Mouse (Mus musculus) erythroid progenitor cell, adult 5-6 weeks (primary cell): Measurements from ENCODE around the gene Zxdc. TPM values are rescaled to one million over a fixed set of nuclear protein-coding genes. Genes with fewer than 3 reads are reported as not detected.
A peak's percentile ranks its signal among the peaks of the same experiment; 100 is the strongest.

Experiments
- ATAC-seq: replicated peaks from 2 replicates; pipeline ENCODE4 v1.8.0; 2016; ENCODE audit warnings: moderate number of reproducible peaks, mild to moderate bottlenecking, moderate TSS enrichment, inconsistent platforms; ENCODE audit not compliant: poor library complexity, low FRiP score, severe bottlenecking
- total RNA-seq, 2 experiments: library from RNA; stranded (forward) in 1 of 2; stranded (reverse) in 1 of 2; fragments of 150-400 nt in 1 of 2; fragments of 186-747, 209-891 nt in 1 of 2; gene quantifications; 2 replicates each; pipeline versions ENCODE4 v1.2.3 to v1.2.4; 2015 to 2017; ENCODE audit warnings: low replicate concordance in 2 of 2

The Zxdc gene
- total RNA-seq, 2 experiments from 2014 or later, result 0.84 to 5.1 TPM

- no peak for ATAC-seq
These were observed 647 bp downstream of the Zxdc start for GRCm38 (mm10) chr6:90369725-90370553.

- no peak for ATAC-seq
These were observed 5.4 kb downstream of the Zxdc start for GRCm38 (mm10) chr6:90374647-90375046.

- no peak for ATAC-seq
These were observed 8.4 kb downstream of the Zxdc start for GRCm38 (mm10) chr6:90377708-90378107.

GRCm38 (mm10) chr6:90381465-90381864 is 12.2 kb downstream of the Zxdc start:
- ATAC-seq, result no peak

GRCm38 (mm10) chr6:90390629-90391028 is 21.3 kb downstream of the Zxdc start:
- no peak for ATAC-seq

GRCm38 (mm10) chr6:90393948-90394347 is 24.7 kb downstream of the Zxdc start:
- no peak for ATAC-seq

GRCm38 (mm10) chr6:90395751-90396150 is 26.5 kb downstream of the Zxdc start:
- ATAC-seq, result no peak

GRCm38 (mm10) chr6:90397291-90397690 is 28.0 kb downstream of the Zxdc start:
- ATAC-seq, result no peak

GRCm38 (mm10) chr6:90408632-90409031 is 39.3 kb downstream of the Zxdc start:
- ATAC-seq, result no peak

- no peak for ATAC-seq
These were observed 41.7 kb downstream of the Zxdc start for GRCm38 (mm10) chr6:90410972-90411371.

GRCm38 (mm10) chr6:90411926-90412325 is 42.6 kb downstream of the Zxdc start:
- no peak for ATAC-seq

- 0 out of 2 replicates have a peak, but pooled peaks have one; percentile 55 for ATAC-seq
These were observed 53.3 kb downstream of the Zxdc start for GRCm38 (mm10) chr6:90422565-90422964.

- ATAC-seq, result no peak
These were observed 56.1 kb downstream of the Zxdc start for GRCm38 (mm10) chr6:90425361-90425760.

GRCm38 (mm10) chr6:90426003-90426402 is 56.7 kb downstream of the Zxdc start:
- ATAC-seq, result no peak

GRCm38 (mm10) chr6:90428380-90428974 is 59.2 kb downstream of the Zxdc start, which contains the start of gene Cfap100:
TSS of gene Cfap100 (minus strand) at chr6:90428797.
- no peak for ATAC-seq

- no peak for ATAC-seq
These were observed 60.6 kb downstream of the Zxdc start for GRCm38 (mm10) chr6:90429911-90430310.

- no peak for ATAC-seq
These were observed 62.2 kb downstream of the Zxdc start for GRCm38 (mm10) chr6:90431487-90431886.

GRCm38 (mm10) chr6:90434687-90435086 is 65.4 kb downstream of the Zxdc start:
- ATAC-seq, result no peak

GRCm38 (mm10) chr6:90435195-90435618 is 65.9 kb downstream of the Zxdc start:
- ATAC-seq, result 0 out of 2 replicates have a peak, but pooled peaks have one; percentile 49

GRCm38 (mm10) chr6:90436192-90436907 is 67.1 kb downstream of the Zxdc start:
- ATAC-seq, result no peak
